Mouse (Mus musculus) neural tube, embryonic 13.5 days (tissue): ENCODE measurements at regions not wholly inside any gene's neighbourhood (a gene's known extent, or its start where the extent isn't known, plus 50 kb on each side); places are given as distances from the start of the nearest gene placed in this dataset.

Experiments used
- ATAC-seq: fragments of 200-750 bp; cut with Nextera tagmentation; 2 replicates; pipeline ENCODE4 v1.8.0; 2017; ENCODE audit warnings: low read depth, mild to moderate bottlenecking, moderate TSS enrichment, moderate library complexity
- H3K27ac ChIP-seq: fragments of 300-500 bp; sonication (generic); replicated peaks from 2 replicates; pipeline ENCODE4 v1.5.1; 2015; ENCODE audit warnings: moderate library complexity, mild to moderate bottlenecking, inconsistent platforms
- H3K27me3 ChIP-seq: fragments of 300-500 bp; sonication (generic); 2 replicates; pipeline ENCODE4 v1.6.1; 2015; ENCODE audit warnings: mild to moderate bottlenecking, inconsistent platforms
- H3K36me3 ChIP-seq: fragments of 300-500 bp; sonication (generic); 2 replicates; pipeline ENCODE4 v1.6.1; 2015; ENCODE audit warnings: mild to moderate bottlenecking, inconsistent platforms
- H3K4me1 ChIP-seq: fragments of 300-500 bp; sonication (generic); replicated peaks from 2 replicates; pipeline ENCODE4 v1.6.1; 2015; ENCODE audit warnings: inconsistent platforms
- H3K4me2 ChIP-seq: fragments of 300-500 bp; sonication (generic); 2 replicates; pipeline ENCODE4 v1.6.1; 2015; ENCODE audit warnings: inconsistent platforms, mild to moderate bottlenecking, moderate library complexity
- H3K4me3 ChIP-seq: fragments of 300-500 bp; sonication (generic); 2 replicates; pipeline ENCODE4 v1.5.1; 2015; ENCODE audit warnings: mild to moderate bottlenecking, inconsistent platforms
- H3K9ac ChIP-seq: fragments of 300-500 bp; sonication (generic); 2 replicates; pipeline ENCODE4 v1.6.1; 2015; ENCODE audit warnings: moderate library complexity, mild to moderate bottlenecking, inconsistent platforms
- H3K9me3 ChIP-seq: fragments of 300-500 bp; sonication (generic); 2 replicates; pipeline ENCODE4 v1.6.1; 2016; ENCODE audit warnings: inconsistent platforms
- WGBS: fragments of 180-500 bp; shearing (Covaris S2); methylation state at CpG from one replicate; pipeline ENCODE4 v1.1.7; 2015; 5-methylcytosine and 5-hydroxymethylcytosine counted together

DNA sequence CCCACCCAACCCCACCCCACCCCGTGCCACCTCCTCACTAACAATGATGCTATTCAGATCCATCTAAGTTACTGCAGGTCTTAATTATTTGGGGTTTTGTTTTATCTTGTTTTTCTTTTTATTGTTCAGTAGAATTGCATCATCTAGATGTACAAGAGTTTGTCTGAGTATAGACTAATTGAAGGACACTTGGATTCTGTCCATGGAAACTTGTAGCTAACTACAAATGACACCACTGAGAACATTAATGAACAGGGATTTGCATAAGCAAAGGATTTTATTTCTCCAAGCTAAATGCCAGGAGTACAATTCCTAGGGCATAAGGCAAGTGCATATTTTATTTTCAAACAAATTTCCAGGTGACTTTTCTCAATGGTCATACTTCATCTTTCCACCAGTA is 318.4 kb upstream of the Slc7a11 start:
- no peaks in the 10 kb centered on the region for H3K27me3 ChIP-seq
- H3K27ac ChIP-seq: no peak overlapping the region
- H3K9ac ChIP-seq: no peak overlapping the region
- no peak for ATAC-seq
- no peaks in the 10 kb centered on the region for H3K4me1 ChIP-seq
- H3K4me2 ChIP-seq: no peak overlapping the region
- WGBS: 0% methylated on average over 1 of the region's 1 CpGs
- no peak overlapping the region for H3K4me3 ChIP-seq
- no peaks in the 10 kb centered on the region for H3K36me3 ChIP-seq
- no peaks in the 10 kb centered on the region for H3K9me3 ChIP-seq

DNA sequence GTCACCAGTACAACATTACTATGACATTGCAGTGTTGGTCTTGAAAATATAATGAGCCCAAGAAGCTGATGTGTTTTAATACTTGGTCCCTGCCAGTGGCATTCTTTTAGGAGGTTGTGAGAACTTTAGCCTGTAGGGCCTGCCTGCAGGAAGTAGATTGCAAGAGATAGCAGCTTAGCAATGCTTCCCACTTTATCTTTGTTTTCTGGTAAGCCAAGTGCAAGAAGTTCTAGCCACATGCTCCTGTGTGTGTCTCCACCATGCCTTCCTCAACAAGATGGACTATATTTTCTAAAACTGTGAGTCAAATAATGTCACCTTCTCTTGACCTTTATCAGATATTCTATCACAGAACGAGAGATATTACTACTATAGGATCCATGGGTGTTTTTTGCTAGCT is 314.7 kb upstream of the Slc7a11 start:
- H3K27ac ChIP-seq: no peak overlapping the region
- no peak overlapping the region for H3K4me3 ChIP-seq
- H3K4me1 ChIP-seq: no peaks in the 10 kb centered on the region
- WGBS: 81% methylated on average over 1 of the region's 1 CpGs
- H3K4me2 ChIP-seq: no peak overlapping the region
- ATAC-seq: no peak
- H3K27me3 ChIP-seq: no peaks in the 10 kb centered on the region
- H3K36me3 ChIP-seq: no peaks in the 10 kb centered on the region
- H3K9ac ChIP-seq: no peak overlapping the region
- H3K9me3 ChIP-seq: no peaks in the 10 kb centered on the region

DNA sequence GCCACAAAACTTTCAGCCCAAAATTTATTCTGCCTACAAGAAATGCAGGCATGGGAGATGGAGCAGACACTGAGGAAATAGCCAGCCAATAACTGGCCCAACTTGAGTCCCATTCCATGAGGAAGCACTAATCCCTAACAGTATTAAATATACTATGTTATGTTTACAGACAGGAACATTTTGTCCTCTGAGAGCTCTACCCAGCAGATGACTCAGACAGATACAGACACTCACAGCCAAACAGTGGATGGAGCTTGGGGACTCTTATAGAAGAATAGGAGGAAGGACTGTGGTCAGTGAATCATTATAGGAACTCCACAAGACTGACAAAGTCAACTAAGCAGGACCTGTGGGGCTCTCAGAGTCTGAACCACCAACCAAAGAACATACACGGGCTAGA is 293.8 kb upstream of the Slc7a11 start:
- Histone ChIP-seq H3K4me2 (no peak overlapping the region), H3K4me1 (0 out of 2 replicates have a peak, but pooled peaks cover 6% of the 10 kb centered on the region), H3K9ac (no peak overlapping the region), H3K4me3 (no peak overlapping the region), H3K36me3 (no peaks in the 10 kb centered on the region), H3K27me3 (no peaks in the 10 kb centered on the region), H3K27ac (no peak overlapping the region), H3K9me3 (no peaks in the 10 kb centered on the region)
- ATAC-seq: no peak
- 90% methylated on average over 1 of the region's 1 CpGs for WGBS

DNA sequence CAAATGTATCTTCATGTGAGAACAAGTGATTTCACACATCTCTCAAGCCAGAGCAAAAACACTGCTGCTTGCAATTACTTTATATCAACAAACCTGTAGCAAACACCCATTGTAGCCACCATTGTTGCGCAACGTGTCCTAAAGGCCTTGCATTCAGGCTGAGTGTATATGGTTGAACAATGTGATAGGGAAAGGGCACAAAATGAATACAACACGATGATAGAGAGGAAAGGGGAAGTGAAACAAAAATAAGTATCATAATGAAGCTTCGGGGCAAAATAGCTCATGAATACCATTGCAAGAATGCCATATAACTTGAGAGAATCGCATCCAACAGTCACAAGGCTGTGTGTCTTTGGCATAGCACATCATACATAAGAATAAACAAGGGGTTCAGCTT is 275.6 kb upstream of the Slc7a11 start:
- Histone ChIP-seq H3K4me1 (no peaks in the 10 kb centered on the region), H3K9ac (no peak overlapping the region), H3K27ac (no peak overlapping the region), H3K9me3 (no peaks in the 10 kb centered on the region), H3K36me3 (no peaks in the 10 kb centered on the region), H3K4me3 (no peak overlapping the region), H3K27me3 (no peaks in the 10 kb centered on the region), H3K4me2 (no peak overlapping the region)
- no peak for ATAC-seq
- 86% methylated on average over 5 of the region's 5 CpGs for WGBS

GRCm38 (mm10) chr3:50713463-50713862 is 270.0 kb upstream of the Slc7a11 start:
- H3K4me1 ChIP-seq: peaks cover 6% of the 10 kb centered on the region; the same call in 1 of the 2 replicates
- H3K9ac ChIP-seq: no peak overlapping the region
- no peaks in the 10 kb centered on the region for H3K27me3 ChIP-seq
- no peaks in the 10 kb centered on the region for H3K9me3 ChIP-seq
- ATAC-seq: no peak
- 89% methylated on average over 6 of the region's 6 CpGs for WGBS
- no peaks in the 10 kb centered on the region for H3K36me3 ChIP-seq
- no peak overlapping the region for H3K27ac ChIP-seq
- no peak overlapping the region for H3K4me3 ChIP-seq
- H3K4me2 ChIP-seq: no peak overlapping the region

DNA sequence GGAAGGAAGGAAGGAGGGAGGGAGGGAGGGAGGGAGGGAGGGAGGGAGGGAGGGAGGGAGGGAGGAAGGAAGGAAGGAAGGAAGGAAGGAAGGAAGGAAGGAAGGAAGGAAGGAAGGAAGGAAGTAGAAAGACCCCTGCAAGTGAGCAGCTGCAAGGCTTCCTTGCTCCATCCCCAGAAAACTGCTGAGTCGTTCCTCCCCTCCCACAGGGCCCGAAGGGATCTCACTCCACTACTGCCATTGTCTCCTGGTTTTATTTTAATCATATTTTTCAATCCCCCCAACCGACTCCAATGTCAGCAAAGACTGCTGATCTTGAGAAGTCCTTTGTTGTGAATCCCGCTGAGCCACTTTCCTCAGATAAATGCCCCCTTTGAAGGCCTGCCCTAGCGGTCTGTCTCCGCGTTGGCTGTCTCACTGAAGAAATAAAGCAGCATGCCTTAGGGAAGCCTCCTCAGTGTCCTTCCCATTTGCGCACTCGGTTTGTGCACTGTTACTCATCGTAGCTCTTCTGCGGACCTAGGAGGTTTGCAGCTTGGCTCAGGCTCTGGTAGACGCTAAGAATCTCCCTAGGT is 266.1 kb upstream of the Slc7a11 start:
- Histone ChIP-seq H3K4me2 (peak overlapping the region; percentile 30), H3K36me3 (no peaks in the 10 kb centered on the region), H3K4me1 (peaks cover 6% of the 10 kb centered on the region; the same call in 1 of the 2 replicates), H3K4me3 (no peak overlapping the region), H3K9ac (0 out of 2 replicates have a peak overlapping the region, but pooled peaks have one; percentile 12), H3K9me3 (no peaks in the 10 kb centered on the region), H3K27me3 (no peaks in the 10 kb centered on the region), H3K27ac (0 out of 2 replicates have a peak overlapping the region, but pooled peaks have one; percentile 13)
- 20% methylated on average over 12 of the region's 12 CpGs for WGBS
- peak; percentile 63; the same call in 1 of the 2 replicates for ATAC-seq

DNA sequence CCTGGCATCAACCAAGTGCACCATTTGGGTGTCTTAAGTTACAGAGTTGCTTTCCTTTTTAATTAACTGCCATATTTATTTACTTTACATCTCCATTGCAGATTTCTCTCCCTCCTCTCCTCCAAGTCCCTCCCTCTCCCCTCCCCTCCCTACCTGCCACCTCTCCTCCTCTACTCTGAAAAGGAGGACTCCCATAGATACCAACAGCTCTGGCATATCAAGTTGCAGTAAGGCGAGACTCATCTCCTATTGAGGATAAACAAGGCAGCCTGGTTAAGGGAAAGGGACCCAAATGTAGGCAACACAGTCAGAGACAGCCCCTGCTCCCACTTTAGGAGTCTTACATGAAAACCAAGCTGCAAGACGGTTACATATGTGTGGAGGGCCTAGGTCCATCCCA is 263.3 kb upstream of the Slc7a11 start:
- Histone ChIP-seq H3K4me3 (no peak overlapping the region), H3K9ac (no peak overlapping the region), H3K27me3 (no peaks in the 10 kb centered on the region), H3K27ac (no peak overlapping the region), H3K36me3 (no peaks in the 10 kb centered on the region), H3K4me2 (no peak overlapping the region), H3K4me1 (peaks cover 6% of the 10 kb centered on the region; the same call in 1 of the 2 replicates), H3K9me3 (no peaks in the 10 kb centered on the region)
- ATAC-seq: no peak
- 62% methylated on average over 2 of the region's 2 CpGs for WGBS

DNA sequence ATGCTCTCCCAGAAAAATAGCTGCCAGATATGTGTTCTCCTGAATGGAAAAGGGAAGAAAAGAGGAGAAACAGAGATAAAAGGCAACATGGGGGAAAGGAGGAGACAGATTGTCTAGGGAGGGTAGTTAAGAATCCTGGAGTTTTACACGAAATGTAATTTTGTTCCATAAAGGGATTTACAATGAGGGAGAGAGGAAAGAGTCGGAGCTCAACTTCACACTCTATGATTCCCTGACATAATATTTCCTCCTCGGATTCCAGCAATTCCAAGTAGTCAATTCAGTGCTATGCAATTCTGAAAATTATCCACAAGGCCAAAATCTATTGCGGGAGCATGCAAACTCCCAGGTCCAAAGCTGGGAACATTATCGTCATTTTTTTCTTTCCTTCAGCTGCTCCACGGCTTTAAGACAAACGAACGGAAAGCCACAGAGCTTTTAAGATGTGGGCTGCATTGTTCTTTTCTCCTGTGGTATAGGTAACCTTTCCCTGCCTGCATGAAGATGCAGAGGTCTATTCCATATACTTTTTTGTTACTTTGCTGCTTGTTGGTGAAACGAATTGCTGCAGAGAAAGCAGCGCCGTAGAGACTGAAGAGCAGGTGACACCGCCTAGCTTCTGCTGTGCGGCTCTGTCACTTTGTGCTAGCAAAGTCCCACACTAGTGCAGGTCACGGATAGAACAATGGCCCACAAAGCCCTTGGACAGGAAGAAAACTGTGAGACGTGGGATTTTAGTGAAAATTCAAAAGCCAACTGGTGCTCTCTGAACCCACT is 251.7 kb upstream of the Slc7a11 start:
- H3K4me3 ChIP-seq: no peak overlapping the region
- no peaks in the 10 kb centered on the region for H3K9me3 ChIP-seq
- no peak overlapping the region for H3K9ac ChIP-seq
- no peak overlapping the region for H3K4me2 ChIP-seq
- H3K27ac ChIP-seq: 0 out of 2 replicates have a peak overlapping the region, but pooled peaks have one; percentile 9
- no peaks in the 10 kb centered on the region for H3K27me3 ChIP-seq
- no peaks in the 10 kb centered on the region for H3K36me3 ChIP-seq
- 0 out of 2 replicates have a peak, but pooled peaks cover 4% of the 10 kb centered on the region for H3K4me1 ChIP-seq
- WGBS: 67% methylated on average over 15 of the region's 15 CpGs
- ATAC-seq: no peak

DNA sequence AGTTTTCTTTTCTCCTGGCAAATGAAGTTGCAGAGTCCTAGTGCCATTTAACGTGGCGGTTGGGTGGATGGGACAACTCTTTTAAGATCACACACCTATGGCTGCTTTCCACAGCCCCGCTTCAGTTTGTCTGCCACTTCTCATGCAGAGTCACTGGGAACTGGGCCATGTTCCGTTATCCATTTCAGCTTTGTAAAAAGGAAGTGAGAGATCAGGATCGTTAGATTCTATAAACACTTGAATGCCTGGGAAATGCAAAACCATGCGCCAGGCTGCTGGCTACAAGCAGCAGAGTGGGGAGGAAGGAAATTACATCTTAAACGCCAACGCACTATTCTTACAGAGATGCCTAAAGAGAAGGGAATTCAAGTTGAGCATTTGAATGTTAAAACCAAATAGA is 251.1 kb upstream of the Slc7a11 start:
- ATAC-seq: no peak
- Histone ChIP-seq H3K9me3 (no peaks in the 10 kb centered on the region), H3K4me3 (no peak overlapping the region), H3K36me3 (no peaks in the 10 kb centered on the region), H3K27me3 (no peaks in the 10 kb centered on the region), H3K27ac (0 out of 2 replicates have a peak overlapping the region, but pooled peaks have one; percentile 9), H3K4me1 (0 out of 2 replicates have a peak, but pooled peaks cover 4% of the 10 kb centered on the region), H3K4me2 (no peak overlapping the region), H3K9ac (no peak overlapping the region)
- WGBS: 50% methylated on average over 8 of the region's 8 CpGs

- 0 out of 2 replicates have a peak, but pooled peaks cover 4% of the 10 kb centered on the region for H3K4me1 ChIP-seq
- no peak overlapping the region for H3K4me2 ChIP-seq
- no peak overlapping the region for H3K9ac ChIP-seq
- H3K27me3 ChIP-seq: no peaks in the 10 kb centered on the region
- no peak overlapping the region for H3K27ac ChIP-seq
- WGBS: 90% methylated on average over 1 of the region's 1 CpGs
- no peak for ATAC-seq
- no peaks in the 10 kb centered on the region for H3K9me3 ChIP-seq
- H3K4me3 ChIP-seq: no peak overlapping the region
- no peaks in the 10 kb centered on the region for H3K36me3 ChIP-seq
Measured at GRCm38 (mm10) chr3:50692306-50692705, 248.9 kb upstream of the Slc7a11 start.

GRCm38 (mm10) chr3:50690750-50691149 is 247.3 kb upstream of the Slc7a11 start:
- no peak for ATAC-seq
- Histone ChIP-seq H3K36me3 (no peaks in the 10 kb centered on the region), H3K27ac (no peak overlapping the region), H3K4me3 (no peak overlapping the region), H3K9ac (no peak overlapping the region), H3K9me3 (no peaks in the 10 kb centered on the region), H3K27me3 (no peaks in the 10 kb centered on the region), H3K4me1 (0 out of 2 replicates have a peak, but pooled peaks cover 4% of the 10 kb centered on the region), H3K4me2 (no peak overlapping the region)
- 61% methylated on average over 5 of the region's 5 CpGs for WGBS

DNA sequence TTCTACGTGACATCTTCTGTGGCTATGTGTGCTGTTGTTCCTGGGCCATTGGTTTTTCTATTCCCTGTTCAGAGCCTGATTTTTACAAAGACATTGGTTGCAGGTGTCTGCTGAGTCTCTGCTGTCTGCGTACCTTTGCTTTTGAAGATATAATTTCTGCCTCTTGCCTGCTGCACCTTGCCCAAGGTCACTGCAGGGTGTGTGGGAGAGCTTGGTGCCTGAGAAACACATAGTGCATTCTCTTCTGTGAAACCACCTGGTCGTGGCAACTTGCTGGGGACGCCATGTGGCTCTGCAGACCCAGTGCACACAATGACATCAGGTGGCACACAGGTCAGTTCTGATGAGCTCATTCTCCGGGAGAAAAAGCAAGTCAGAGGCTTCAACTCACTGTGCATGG is 246.0 kb upstream of the Slc7a11 start:
- H3K36me3 ChIP-seq: no peaks in the 10 kb centered on the region
- ATAC-seq: no peak
- no peak overlapping the region for H3K9ac ChIP-seq
- no peaks in the 10 kb centered on the region for H3K4me1 ChIP-seq
- no peak overlapping the region for H3K4me2 ChIP-seq
- H3K27me3 ChIP-seq: no peaks in the 10 kb centered on the region
- no peak overlapping the region for H3K4me3 ChIP-seq
- H3K27ac ChIP-seq: no peak overlapping the region
- WGBS: 87% methylated on average over 5 of the region's 5 CpGs
- no peaks in the 10 kb centered on the region for H3K9me3 ChIP-seq
